Mouse (Mus musculus): ENCODE results near the gene Siah2. TPM values are rescaled to one million over a fixed set of nuclear protein-coding genes. Genes with fewer than 3 reads are reported as not detected.

Gene Siah2
- polyA plus RNA-seq, 1 experiment from 2014 or later: 5.8 TPM

DNA sequence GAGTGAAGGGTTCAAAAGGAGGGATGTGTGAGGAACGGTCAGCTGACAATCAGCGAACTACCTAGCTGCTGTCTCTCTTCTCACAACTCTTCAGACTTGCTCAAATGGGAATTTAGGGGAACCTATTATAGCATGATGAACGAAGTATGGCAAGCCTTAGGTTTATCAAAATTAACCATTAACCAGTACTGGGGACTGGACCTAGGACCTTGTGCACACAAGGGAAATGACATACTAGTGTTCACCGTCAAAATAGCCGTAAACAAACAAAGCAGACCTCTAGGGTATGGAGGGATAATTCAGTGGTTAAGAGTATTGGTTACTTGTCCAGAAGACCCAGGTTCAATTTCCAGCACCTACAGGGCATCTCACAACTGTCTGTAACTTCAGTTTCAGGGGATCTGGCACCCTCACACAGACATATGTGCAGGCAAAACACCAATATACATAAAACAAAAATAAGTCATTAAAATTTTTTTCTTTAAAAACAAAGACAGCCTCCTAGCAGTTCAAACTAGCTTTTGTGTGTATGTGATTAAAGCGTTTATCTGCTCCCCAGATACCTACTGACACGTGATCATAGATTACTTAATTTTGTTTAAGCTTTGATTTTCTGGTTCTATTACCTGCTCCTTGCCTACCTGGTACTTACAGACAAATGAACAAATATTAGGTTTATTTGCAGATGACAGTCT lies 11.1 kb downstream of the Siah2 start:
- 89% methylated on average over 7 of the region's 7 CpGs for WGBS
- no peak overlapping the region for H3K4me3 ChIP-seq (replicated peaks)
- no peaks in the 10 kb centered on the region for H3K9me3 ChIP-seq
- no peak overlapping the region for H3K4me2 ChIP-seq (replicated peaks)
- no peak overlapping the region for H3K9ac ChIP-seq (replicated peaks)
- ATAC-seq: no peak
- H3K27ac ChIP-seq: no peak overlapping the region
- peaks cover under 1% of the 10 kb centered on the region for H3K36me3 ChIP-seq
- H3K27me3 ChIP-seq: no peaks in the 10 kb centered on the region
- H3K4me1 ChIP-seq (replicated peaks): peaks cover 25% of the 10 kb centered on the region

DNA sequence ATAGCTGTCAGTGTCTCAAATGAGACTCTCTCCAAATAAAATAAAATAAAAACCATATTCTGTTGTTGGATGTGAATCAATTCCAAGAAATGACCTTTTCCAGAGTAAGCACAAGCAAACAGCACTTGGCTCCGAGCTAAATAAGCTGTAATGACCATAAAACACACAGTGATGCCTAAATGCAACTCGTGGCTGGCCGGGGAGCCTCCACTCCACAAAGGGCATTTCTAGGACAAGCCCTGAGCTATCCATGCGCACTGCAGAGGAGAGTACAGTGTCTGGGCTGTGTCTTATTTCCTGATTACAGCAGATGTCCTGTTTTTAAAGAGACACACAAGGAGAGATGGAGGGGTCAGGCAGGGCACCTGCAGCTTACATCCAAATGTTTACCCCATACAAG lies 12.2 kb downstream of the Siah2 start:
- Histone ChIP-seq H3K4me3 (replicated peaks) (no peak overlapping the region), H3K4me2 (replicated peaks) (no peak overlapping the region), H3K27me3 (no peaks in the 10 kb centered on the region), H3K27ac (0 out of 2 replicates have a peak overlapping the region, but pooled peaks have one; percentile 11), H3K36me3 (peaks cover 11% of the 10 kb centered on the region), H3K4me1 (replicated peaks) (peaks cover 25% of the 10 kb centered on the region), H3K9me3 (no peaks in the 10 kb centered on the region), H3K9ac (replicated peaks) (no peak overlapping the region)
- ATAC-seq: no peak
- 67% methylated on average over 4 of the region's 4 CpGs for WGBS

GRCm38 (mm10) chr3:58678905-58679304 lies 13.3 kb downstream of the Siah2 start:
- Histone ChIP-seq H3K9ac (replicated peaks) (no peak overlapping the region), H3K4me2 (replicated peaks) (no peak overlapping the region), H3K9me3 (no peaks in the 10 kb centered on the region), H3K4me1 (replicated peaks) (peaks cover 25% of the 10 kb centered on the region), H3K4me3 (replicated peaks) (no peak overlapping the region), H3K36me3 (peaks cover 12% of the 10 kb centered on the region), H3K27me3 (no peaks in the 10 kb centered on the region), H3K27ac (no peak overlapping the region)
- whole genome bisulfite sequencing: 49% methylated on average over 2 of the region's 2 CpGs
- no peak for ATAC-seq

DNA sequence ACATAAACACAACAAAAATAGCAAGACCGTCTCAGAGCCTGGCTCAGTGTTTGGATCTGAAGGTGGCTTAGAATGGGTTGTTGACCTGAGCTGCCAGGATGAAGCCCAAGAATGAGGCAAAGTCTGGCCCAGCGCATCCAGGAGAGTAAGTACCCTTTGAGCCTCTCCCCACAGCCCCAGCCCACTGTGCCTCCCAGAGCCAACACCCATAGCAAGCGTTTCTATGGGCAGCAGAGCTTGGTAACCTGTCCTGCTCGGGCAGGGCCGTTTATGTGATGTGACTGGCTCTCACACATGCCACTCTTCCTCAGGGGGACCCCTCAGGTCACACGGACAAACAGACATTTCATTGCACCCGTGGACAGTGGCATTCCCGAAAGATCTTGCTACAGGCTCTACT lies 13.8 kb downstream of the Siah2 start:
- Histone ChIP-seq H3K27me3 (no peaks in the 10 kb centered on the region), H3K4me2 (replicated peaks) (no peak overlapping the region), H3K4me1 (replicated peaks) (peaks cover 25% of the 10 kb centered on the region), H3K9ac (replicated peaks) (no peak overlapping the region), H3K36me3 (peaks cover 12% of the 10 kb centered on the region), H3K4me3 (replicated peaks) (no peak overlapping the region), H3K9me3 (no peaks in the 10 kb centered on the region), H3K27ac (no peak overlapping the region; the same call in 1 of the 2 replicates)
- ATAC-seq: no peak
- 67% methylated on average over 8 of the region's 8 CpGs for WGBS

DNA sequence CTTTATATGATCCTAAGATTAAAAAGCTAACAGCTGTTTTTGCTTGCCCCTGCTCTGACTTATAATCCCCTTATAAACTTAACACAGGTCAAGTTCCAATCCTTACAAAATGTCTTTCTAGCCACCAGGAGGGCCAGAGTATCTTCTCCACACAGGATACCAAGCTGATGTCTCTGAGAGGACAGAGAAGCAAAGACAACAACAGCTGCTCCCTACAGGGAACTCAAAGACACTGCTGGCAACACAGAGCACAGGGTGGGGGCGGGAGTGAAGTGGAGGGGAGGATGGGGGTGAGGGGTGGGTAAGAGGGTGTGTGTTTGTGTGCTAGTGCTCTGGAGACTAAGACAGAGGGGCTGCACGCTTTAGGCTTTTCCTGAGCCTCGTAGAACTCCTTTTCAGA lies 14.6 kb downstream of the Siah2 start:
- Histone ChIP-seq H3K4me2 (replicated peaks) (no peak overlapping the region), H3K27me3 (no peaks in the 10 kb centered on the region), H3K9ac (replicated peaks) (no peak overlapping the region), H3K4me3 (replicated peaks) (no peak overlapping the region), H3K36me3 (peaks cover 12% of the 10 kb centered on the region), H3K4me1 (replicated peaks) (peaks cover 25% of the 10 kb centered on the region), H3K9me3 (no peaks in the 10 kb centered on the region), H3K27ac (no peak overlapping the region)
- WGBS: 58% methylated on average over 3 of the region's 3 CpGs
- 0 out of 2 replicates have a peak, but pooled peaks have one; percentile 21 for ATAC-seq

DNA sequence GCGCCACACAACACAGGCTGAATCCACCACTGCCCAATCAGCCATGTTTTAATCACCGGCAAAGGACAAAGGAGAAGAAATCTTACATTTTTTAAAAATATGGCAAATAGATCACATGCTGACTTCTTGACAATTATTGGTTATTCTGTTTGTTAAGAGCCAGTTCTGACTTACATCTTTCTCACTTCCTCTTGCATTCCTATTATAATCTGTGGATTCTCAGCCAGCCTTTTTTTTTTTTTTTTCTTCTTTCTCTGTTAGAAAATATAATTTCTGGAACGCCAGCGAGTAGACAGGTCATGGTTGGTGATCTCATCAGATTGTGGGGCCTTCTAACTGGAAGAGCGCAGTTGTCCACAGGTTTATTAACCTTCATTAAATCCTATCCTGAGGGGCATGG lies 18.9 kb downstream of the Siah2 start:
- H3K9ac ChIP-seq (replicated peaks): no peak overlapping the region
- H3K27me3 ChIP-seq: no peaks in the 10 kb centered on the region
- no peak overlapping the region for H3K4me2 ChIP-seq (replicated peaks)
- H3K4me1 ChIP-seq (replicated peaks): peaks cover 7% of the 10 kb centered on the region
- peaks cover 12% of the 10 kb centered on the region for H3K36me3 ChIP-seq
- ATAC-seq: no peak
- H3K9me3 ChIP-seq: no peaks in the 10 kb centered on the region
- H3K27ac ChIP-seq: no peak overlapping the region
- WGBS: 94% methylated on average over 5 of the region's 5 CpGs
- no peak overlapping the region for H3K4me3 ChIP-seq (replicated peaks)

- Histone ChIP-seq H3K27ac (no peak overlapping the region), H3K36me3 (peaks cover 12% of the 10 kb centered on the region), H3K9me3 (no peaks in the 10 kb centered on the region), H3K27me3 (no peaks in the 10 kb centered on the region), H3K9ac (replicated peaks) (no peak overlapping the region), H3K4me3 (replicated peaks) (no peak overlapping the region), H3K4me2 (replicated peaks) (no peak overlapping the region), H3K4me1 (replicated peaks) (peaks cover 4% of the 10 kb centered on the region)
- no peak for ATAC-seq
- 83% methylated on average over 4 of the region's 4 CpGs for WGBS
These were observed 19.6 kb downstream of the Siah2 start for GRCm38 (mm10) chr3:58672481-58673183.

DNA sequence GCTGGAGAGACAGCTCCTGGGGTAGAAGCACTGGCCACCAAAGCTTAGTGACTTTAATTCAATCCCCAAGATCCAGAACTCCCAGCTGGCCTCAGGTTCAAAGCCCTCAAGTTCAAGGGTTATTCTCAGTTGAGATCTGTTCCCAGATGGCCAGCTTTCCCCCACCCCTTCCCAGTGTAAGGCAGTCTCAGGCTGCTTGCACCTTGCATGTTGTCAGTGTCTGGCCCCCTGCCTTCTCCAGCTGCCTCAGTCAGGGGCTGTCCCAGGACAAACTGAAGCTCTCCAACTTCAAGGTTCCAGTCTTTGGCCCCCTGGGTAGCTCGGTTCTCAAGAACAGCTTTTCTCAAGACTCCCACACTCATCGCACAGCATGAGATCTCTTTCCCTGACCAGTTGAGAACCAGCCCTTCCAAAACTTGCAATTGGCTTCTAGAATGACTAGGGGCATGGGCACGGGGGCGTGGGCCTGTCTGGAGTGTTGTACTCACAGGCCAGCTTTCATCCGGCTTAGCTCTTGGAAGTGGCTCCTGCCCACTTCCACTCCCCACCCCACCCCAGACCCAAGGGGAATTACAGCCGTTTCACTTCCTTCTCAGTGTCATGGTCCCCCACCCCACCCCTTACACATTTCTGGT lies 20.5 kb downstream of the Siah2 start:
- H3K4me2 ChIP-seq (replicated peaks): no peak overlapping the region
- no peak overlapping the region for H3K4me3 ChIP-seq (replicated peaks)
- H3K9ac ChIP-seq (replicated peaks): no peak overlapping the region
- no peaks in the 10 kb centered on the region for H3K27me3 ChIP-seq
- WGBS: 72% methylated on average over 6 of the region's 6 CpGs
- H3K9me3 ChIP-seq: no peaks in the 10 kb centered on the region
- H3K27ac ChIP-seq: no peak overlapping the region
- H3K4me1 ChIP-seq (replicated peaks): no peaks in the 10 kb centered on the region
- H3K36me3 ChIP-seq: peaks cover 12% of the 10 kb centered on the region
- 0 out of 2 replicates have a peak, but pooled peaks have one; percentile 11 for ATAC-seq

GRCm38 (mm10) chr3:58663970-58664369 lies 28.2 kb downstream of the Siah2 start:
- H3K36me3 ChIP-seq: no peaks in the 10 kb centered on the region
- ATAC-seq: no peak
- no peak overlapping the region for H3K4me2 ChIP-seq (replicated peaks)
- H3K4me1 ChIP-seq (replicated peaks): no peaks in the 10 kb centered on the region
- H3K4me3 ChIP-seq (replicated peaks): no peak overlapping the region
- H3K9me3 ChIP-seq: peaks cover 3% of the 10 kb centered on the region; the same call in 1 of the 2 replicates
- H3K27ac ChIP-seq: no peak overlapping the region
- H3K9ac ChIP-seq (replicated peaks): no peak overlapping the region
- H3K27me3 ChIP-seq: no peaks in the 10 kb centered on the region
- 87% methylated on average over 7 of the region's 7 CpGs for WGBS

- Histone ChIP-seq H3K9ac (replicated peaks) (no peak overlapping the region), H3K4me2 (replicated peaks) (no peak overlapping the region), H3K27ac (no peak overlapping the region), H3K27me3 (no peaks in the 10 kb centered on the region), H3K9me3 (no peaks in the 10 kb centered on the region; the same call in 1 of the 2 replicates), H3K4me1 (replicated peaks) (no peaks in the 10 kb centered on the region), H3K36me3 (no peaks in the 10 kb centered on the region), H3K4me3 (replicated peaks) (no peak overlapping the region)
- no peak for ATAC-seq
- 85% methylated on average over 4 of the region's 4 CpGs for WGBS
These were observed 31.6 kb downstream of the Siah2 start for GRCm38 (mm10) chr3:58660636-58661035.

DNA sequence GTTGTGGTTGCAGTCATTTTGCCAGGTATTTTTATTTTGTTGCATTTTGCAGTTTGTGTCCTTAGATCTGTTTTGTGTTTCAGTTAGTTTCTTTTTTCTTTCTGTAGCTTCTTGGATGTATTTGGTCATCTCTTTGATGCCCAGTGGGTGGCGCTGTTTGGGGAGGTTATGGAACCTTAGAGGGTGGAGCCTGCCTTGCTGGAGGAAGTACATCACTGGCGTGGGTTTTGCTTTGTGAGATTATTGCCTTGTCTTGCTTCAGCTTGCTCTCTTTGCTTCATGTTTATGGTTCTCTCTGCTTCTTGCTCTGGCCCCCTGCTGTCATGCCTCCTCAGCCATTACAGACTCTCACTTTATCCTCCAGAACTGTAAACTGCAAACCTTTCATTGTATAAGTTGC lies 34.8 kb downstream of the Siah2 start:
- H3K36me3 ChIP-seq: no peaks in the 10 kb centered on the region
- H3K4me1 ChIP-seq (replicated peaks): no peaks in the 10 kb centered on the region
- ATAC-seq: no peak
- WGBS: 34% methylated on average over 2 of the region's 2 CpGs
- H3K27ac ChIP-seq: no peak overlapping the region
- H3K4me2 ChIP-seq (replicated peaks): no peak overlapping the region
- no peak overlapping the region for H3K4me3 ChIP-seq (replicated peaks)
- no peaks in the 10 kb centered on the region for H3K9me3 ChIP-seq
- no peaks in the 10 kb centered on the region for H3K27me3 ChIP-seq
- no peak overlapping the region for H3K9ac ChIP-seq (replicated peaks)

Measured in midbrain, embryonic 13.5 days (tissue).